Mouse (Mus musculus) bone marrow macrophage, adult 2 months (primary cell): ENCODE measurements around the gene Prkra.

Experiments used
- CTCF ChIP-seq: IDR thresholded peaks from 2 replicates; pipeline ENCODE4 v1.5.1; 2012; ENCODE audit warnings: low read depth, mild to moderate bottlenecking, low read length, moderate library complexity
- POLR2A ChIP-seq: IDR thresholded peaks from 2 replicates; pipeline ENCODE4 v1.6.1; 2012; ENCODE audit warnings: mild to moderate bottlenecking, low read depth, low read length, borderline replicate concordance

DNA sequence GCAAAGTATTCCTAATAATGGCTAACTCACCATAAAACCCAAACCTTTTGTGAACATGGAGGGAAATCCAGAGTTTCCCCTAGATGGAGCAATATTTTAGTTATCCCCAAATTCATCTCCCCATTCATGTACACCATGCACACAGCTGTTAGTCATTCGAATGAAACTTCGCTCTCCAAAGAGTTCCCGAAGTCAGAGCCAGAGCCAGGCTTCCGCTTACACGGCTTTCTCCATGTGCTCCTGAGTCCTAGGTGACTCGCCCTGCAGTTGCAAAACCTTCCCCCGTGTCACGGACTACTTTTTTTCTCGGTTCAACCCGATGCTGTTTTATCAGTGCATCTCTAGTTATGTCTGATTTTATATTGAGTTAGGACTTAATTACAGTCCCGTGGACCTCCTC is 50.3 kb downstream of the Prkra start:
- TF ChIP-seq CTCF = no peak
- no peak for TF ChIP-seq POLR2A
